Mouse (Mus musculus) neural tube, embryonic 14.5 days (tissue): ENCODE results near the gene Olfr722. TPM values are rescaled to one million over a fixed set of nuclear protein-coding genes. Genes with fewer than 3 reads are reported as not detected.
"Not testable (repeated sequence)": the region's sequence is repeated elsewhere in the genome, so short reads cannot be mapped to it uniquely, and the experiment has no call there.

ENCODE experiments used
- ATAC-seq: fragments of 200-750 bp; cut with Nextera tagmentation; 2 replicates; pipeline ENCODE4 v1.8.0; 2017; ENCODE audit warnings: low read depth, mild to moderate bottlenecking, moderate TSS enrichment, moderate library complexity
- H3K27ac ChIP-seq: fragments of 300-500 bp; sonication (generic); 2 replicates; pipeline ENCODE4 v1.5.1; 2014; ENCODE audit warnings: low read depth, mild to moderate bottlenecking, control low read depth, low read length, moderate library complexity, mixed read lengths
- H3K27me3 ChIP-seq: fragments of 300-500 bp; sonication (generic); 2 replicates; pipeline ENCODE4 v1.6.1; 2014; ENCODE audit warnings: low read length; ENCODE audit not compliant: control insufficient read depth, insufficient read depth
- H3K36me3 ChIP-seq: fragments of 300-500 bp; sonication (generic); 2 replicates; pipeline ENCODE4 v1.6.1; 2014; ENCODE audit warnings: low read length, mixed read lengths; ENCODE audit not compliant: control insufficient read depth, insufficient read depth
- H3K4me1 ChIP-seq: fragments of 300-500 bp; sonication (generic); 2 replicates; pipeline ENCODE4 v1.6.1; 2014; ENCODE audit warnings: low read length; ENCODE audit not compliant: control insufficient read depth, insufficient read depth
- H3K4me2 ChIP-seq: fragments of 300-500 bp; sonication (generic); 2 replicates; pipeline ENCODE4 v1.6.1; 2014; ENCODE audit warnings: mild to moderate bottlenecking, low read depth, low read length, control low read depth
- H3K4me3 ChIP-seq: fragments of 300-500 bp; sonication (generic); 2 replicates; pipeline ENCODE4 v1.5.1; 2014; ENCODE audit warnings: low read depth, low read length, control low read depth, mixed read lengths
- H3K9ac ChIP-seq: fragments of 300-500 bp; sonication (generic); replicated peaks from 2 replicates; pipeline ENCODE4 v1.6.1; 2014; ENCODE audit warnings: low read depth, mild to moderate bottlenecking, control low read depth, low read length, mixed read lengths
- H3K9me3 ChIP-seq: fragments of 300-500 bp; sonication (generic); 2 replicates; pipeline ENCODE4 v1.6.1; 2016; ENCODE audit warnings: low read length; ENCODE audit not compliant: control insufficient read depth
- polyA plus RNA-seq: library from polyadenylated mRNA; unstranded; fragments of >200 nt; fragmentation: Nextera tagmentation; extraction: Ambion mirVana; gene quantifications from 2 replicates; pipeline ENCODE4 v1.2.1, GENCODE M21; 2014

The Olfr722 gene
- polyA plus RNA-seq, result not detected in 2 replicates

DNA sequence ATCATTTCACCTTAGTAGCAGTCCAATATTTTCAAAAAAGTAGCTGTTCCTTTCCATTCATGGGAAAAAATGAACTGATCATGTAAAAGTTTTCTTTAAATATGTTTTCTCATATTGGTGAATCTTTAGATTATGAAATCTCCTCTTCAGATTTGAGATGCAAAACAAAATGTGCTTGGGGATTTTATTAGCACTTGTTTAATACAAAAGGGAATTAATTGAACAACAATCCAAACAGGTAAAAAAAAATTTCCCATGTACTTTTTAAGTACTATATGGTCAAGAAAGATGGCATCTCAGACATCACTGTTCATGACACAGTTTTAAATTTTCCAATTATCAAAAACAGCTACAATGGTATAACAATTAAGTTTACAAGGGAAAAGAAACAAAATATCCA lies at the start of gene Olfr722:
Gene Olfr722 (minus strand): TSS at position 101 of the 400 bp plus-strand sequence.
- no peaks in the 10 kb centered on the region for H3K9me3 ChIP-seq

DNA sequence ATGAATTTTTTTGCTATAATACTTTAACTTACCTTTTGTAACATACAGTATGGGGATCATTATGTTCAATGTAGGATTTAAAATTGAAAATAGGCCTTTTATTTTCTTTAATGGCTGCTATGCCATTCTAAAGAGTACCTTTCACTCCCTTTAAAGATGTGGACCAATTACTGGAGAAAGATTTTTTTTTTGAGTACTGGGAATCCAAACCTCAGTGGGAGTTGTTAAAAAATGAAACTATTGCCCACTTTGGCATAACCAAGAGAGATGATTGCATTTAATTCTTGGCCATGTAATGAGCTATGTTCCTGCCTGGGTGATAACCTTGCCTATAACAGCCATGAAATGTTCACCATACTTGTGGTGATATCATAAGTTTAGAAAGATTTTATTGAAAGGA lies 29.9 kb upstream of the Olfr722 start, which contains the start of gene Olfr723:
Gene Olfr723 (minus strand): TSS at position 101 of the 400 bp plus-strand sequence.
- H3K27me3 ChIP-seq, H3K4me1 ChIP-seq, H3K4me2 ChIP-seq, H3K36me3 ChIP-seq, ATAC-seq, H3K27ac ChIP-seq, H3K9ac ChIP-seq, H3K9me3 ChIP-seq, H3K4me3 ChIP-seq: not testable (repeated sequence)

More for the DNA sequence above, at the start of gene Olfr722:
- no peak within 1 kb of the TSS for H3K9ac ChIP-seq
- H3K36me3 ChIP-seq, result no peaks in the 10 kb centered on the region
- H3K27ac ChIP-seq, result no peak within 1 kb of the TSS
- no peaks in the 10 kb centered on the region for H3K27me3 ChIP-seq
- no peaks in the 10 kb centered on the region for H3K4me1 ChIP-seq
- no peak for ATAC-seq
- no peak within 1 kb of the TSS for H3K4me3 ChIP-seq
- no peak within 1 kb of the TSS for H3K4me2 ChIP-seq

- Histone ChIP-seq H3K36me3 (no peaks in the 10 kb centered on the region), H3K27me3 (no peaks in the 10 kb centered on the region), H3K4me3 (no peak overlapping the region), H3K9me3 (no peaks in the 10 kb centered on the region), H3K27ac (no peak overlapping the region), H3K4me2 (no peak overlapping the region), H3K9ac (no peak overlapping the region), H3K4me1 (no peaks in the 10 kb centered on the region)
- no peak for ATAC-seq
Observed at GRCm38 (mm10) chr14:49860387-49860786, 41.4 kb downstream of the Olfr722 start.

Other genes with a start within 250 kb of the Olfr722 start
- gene Armh4, start 118.6 kb downstream of the Olfr722 start, polyA plus RNA-seq, result 25.5 and 38.6 TPM in 2 replicates
- not detected in 2 replicates for gene Olfr723, start 29.8 kb upstream of the Olfr722 start, polyA plus RNA-seq
- not detected in 2 replicates for gene Olfr724, start 61.3 kb upstream of the Olfr722 start, polyA plus RNA-seq
- not detected in 2 replicates for gene Olfr725, start 138.4 kb upstream of the Olfr722 start, polyA plus RNA-seq
- gene Olfr726, start 189.0 kb upstream of the Olfr722 start, polyA plus RNA-seq, result not detected in 2 replicates
- not detected in 2 replicates for gene Olfr727, start 221.2 kb upstream of the Olfr722 start, polyA plus RNA-seq
- not detected in 2 replicates for gene Olfr728, start 240.7 kb upstream of the Olfr722 start, polyA plus RNA-seq